Mouse (Mus musculus): ENCODE measurements around the gene Defb23. TPM values are rescaled to one million over a fixed set of nuclear protein-coding genes. Genes with fewer than 3 reads are reported as not detected.

Gene Defb23
- total and polyA plus RNA-seq, 2 experiments: not detected

DNA sequence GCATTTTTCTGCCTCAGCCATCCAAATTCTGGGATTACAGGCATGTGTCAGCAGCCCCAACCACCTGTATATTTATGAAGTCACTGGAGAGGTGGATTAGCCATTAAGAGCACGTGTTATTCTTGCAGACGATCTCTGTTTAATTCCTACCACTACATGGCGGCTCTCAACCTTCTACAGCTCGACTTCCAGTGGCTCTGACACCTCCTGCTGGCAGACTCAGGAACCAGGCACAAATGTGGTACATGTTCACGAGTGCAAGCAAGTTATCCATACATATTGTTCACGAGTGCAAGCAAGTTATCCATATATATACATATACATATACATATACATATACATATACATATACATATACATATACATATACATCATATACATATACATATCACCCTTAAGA, 28.7 kb upstream of the Defb23 start:
- Histone ChIP-seq H3K4me3 (ENCODE audit: insufficient read depth, low read depth, low read length) (no peak overlapping the region), H3K79me2 (ENCODE audit: control insufficient read depth, insufficient read depth, low read length) (no peaks in the 10 kb centered on the region), H3K27ac (replicated peaks; ENCODE audit: insufficient read depth, low read depth, low read length) (no peak overlapping the region), H3K27me3 (ENCODE audit: control insufficient read depth, insufficient read depth, low read length) (no peaks in the 10 kb centered on the region), H3K4me1 (ENCODE audit: control insufficient read depth, insufficient read depth, low read length) (no peaks in the 10 kb centered on the region), H3K36me3 (ENCODE audit: control insufficient read depth, insufficient read depth, low read length) (no peaks in the 10 kb centered on the region), H3K9ac (ENCODE audit: low read depth, low read length) (no peak overlapping the region)
- 74% methylated on average over 6 of the region's 6 CpGs for WGBS
- no peak for DNase-seq (ENCODE audit: extremely low read depth, low read depth, low spot score)
- TF ChIP-seq CTCF (IDR thresholded peaks at IDR 0.05; ENCODE audit: low read depth, low read length) (no peak), POLR2A (IDR thresholded peaks at IDR 0.05; ENCODE audit: extremely low read depth, insufficient read depth, low read length) (no peak)

- Histone ChIP-seq H3K27me3 (ENCODE audit: control insufficient read depth, insufficient read depth, low read length) (no peaks in the 10 kb centered on the region), H3K79me2 (ENCODE audit: control insufficient read depth, insufficient read depth, low read length) (no peaks in the 10 kb centered on the region), H3K27ac (replicated peaks; ENCODE audit: insufficient read depth, low read depth, low read length) (no peak within 1 kb of the TSS), H3K36me3 (ENCODE audit: control insufficient read depth, insufficient read depth, low read length) (no peaks in the 10 kb centered on the region), H3K9ac (ENCODE audit: low read depth, low read length) (no peak within 1 kb of the TSS), H3K4me1 (ENCODE audit: control insufficient read depth, insufficient read depth, low read length) (no peaks in the 10 kb centered on the region), H3K4me3 (ENCODE audit: insufficient read depth, low read depth, low read length) (no peak within 1 kb of the TSS)
- TF ChIP-seq POLR2A (IDR thresholded peaks at IDR 0.05; ENCODE audit: extremely low read depth, insufficient read depth, low read length) (no peak), CTCF (IDR thresholded peaks at IDR 0.05; ENCODE audit: low read depth, low read length) (no peak)
- no peak for DNase-seq (ENCODE audit: extremely low read depth, low read depth, low spot score)
Observed at GRCm38 (mm10) chr2:152490038-152490437, 25.6 kb upstream of the Defb23 start, which contains the start of gene Defb22. Gene Defb22, minus strand, starts transcription at chr2:152490138.

DNA sequence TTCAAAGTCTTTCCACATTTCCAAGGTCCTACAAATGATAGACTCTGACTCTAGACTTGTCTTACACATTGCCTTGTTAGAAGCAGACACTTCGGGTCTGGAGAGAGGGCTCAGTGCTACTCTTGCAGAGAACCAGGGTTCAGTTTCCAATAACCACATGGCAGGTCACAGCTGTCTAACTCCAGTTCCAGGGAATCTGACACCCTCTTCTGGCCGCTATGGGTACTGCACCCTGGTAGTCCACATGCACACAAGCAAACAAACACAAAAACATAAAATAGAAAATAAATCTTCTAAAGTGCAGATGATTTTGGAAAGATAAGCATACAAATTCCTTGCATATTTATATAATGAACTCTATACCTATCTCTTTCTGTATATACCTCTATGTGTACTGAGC, 22.6 kb upstream of the Defb23 start:
- TF ChIP-seq CTCF (IDR thresholded peaks at IDR 0.05; ENCODE audit: low read depth, low read length) (peak; percentile 13; the same call in 1 of the 2 replicates), POLR2A (IDR thresholded peaks at IDR 0.05; ENCODE audit: extremely low read depth, insufficient read depth, low read length) (no peak)
- DNase-seq (ENCODE audit: extremely low read depth, low read depth, low spot score): no peak
- no peaks in the 10 kb centered on the region for H3K79me2 ChIP-seq (ENCODE audit: control insufficient read depth, insufficient read depth, low read length)
- H3K9ac ChIP-seq (ENCODE audit: low read depth, low read length): no peak overlapping the region
- no peaks in the 10 kb centered on the region for H3K27me3 ChIP-seq (ENCODE audit: control insufficient read depth, insufficient read depth, low read length)
- no peaks in the 10 kb centered on the region for H3K36me3 ChIP-seq (ENCODE audit: control insufficient read depth, insufficient read depth, low read length)
- no peak overlapping the region for H3K4me3 ChIP-seq (ENCODE audit: insufficient read depth, low read depth, low read length)
- no peaks in the 10 kb centered on the region for H3K4me1 ChIP-seq (ENCODE audit: control insufficient read depth, insufficient read depth, low read length)
- WGBS: 72% methylated on average over 2 of the region's 2 CpGs
- H3K27ac ChIP-seq (replicated peaks; ENCODE audit: insufficient read depth, low read depth, low read length): no peak overlapping the region

DNA sequence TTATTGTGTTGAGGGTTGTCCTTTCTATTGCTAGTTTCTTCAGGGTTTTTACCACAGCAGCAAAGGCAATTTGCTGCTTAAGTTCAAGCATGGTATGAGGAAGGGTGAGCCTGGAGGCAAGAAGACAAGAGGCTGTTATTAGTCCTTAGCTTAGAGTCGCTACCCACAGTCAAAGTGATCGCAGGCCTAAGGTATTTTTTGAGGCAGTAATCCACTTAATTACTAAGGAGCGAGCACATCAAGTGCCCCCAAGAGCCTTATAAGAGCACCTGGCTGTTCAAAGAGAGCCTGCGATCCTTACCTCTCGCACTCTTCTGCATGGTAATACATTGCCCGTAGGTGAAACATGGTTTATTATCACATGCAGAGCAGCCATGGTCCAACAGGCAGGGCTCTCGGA, 17.3 kb upstream of the Defb23 start:
- no peak overlapping the region for H3K4me3 ChIP-seq (ENCODE audit: insufficient read depth, low read depth, low read length)
- no peaks in the 10 kb centered on the region for H3K27me3 ChIP-seq (ENCODE audit: control insufficient read depth, insufficient read depth, low read length)
- no peak for TF ChIP-seq CTCF (IDR thresholded peaks at IDR 0.05; ENCODE audit: low read depth, low read length)
- no peak for TF ChIP-seq POLR2A (IDR thresholded peaks at IDR 0.05; ENCODE audit: extremely low read depth, insufficient read depth, low read length)
- no peak overlapping the region for H3K27ac ChIP-seq (replicated peaks; ENCODE audit: insufficient read depth, low read depth, low read length)
- no peaks in the 10 kb centered on the region for H3K36me3 ChIP-seq (ENCODE audit: control insufficient read depth, insufficient read depth, low read length)
- no peaks in the 10 kb centered on the region for H3K79me2 ChIP-seq (ENCODE audit: control insufficient read depth, insufficient read depth, low read length)
- 92% methylated on average over 7 of the region's 7 CpGs for WGBS
- H3K9ac ChIP-seq (ENCODE audit: low read depth, low read length): no peak overlapping the region
- no peaks in the 10 kb centered on the region for H3K4me1 ChIP-seq (ENCODE audit: control insufficient read depth, insufficient read depth, low read length)
- no peak for DNase-seq (ENCODE audit: extremely low read depth, low read depth, low spot score)

DNA sequence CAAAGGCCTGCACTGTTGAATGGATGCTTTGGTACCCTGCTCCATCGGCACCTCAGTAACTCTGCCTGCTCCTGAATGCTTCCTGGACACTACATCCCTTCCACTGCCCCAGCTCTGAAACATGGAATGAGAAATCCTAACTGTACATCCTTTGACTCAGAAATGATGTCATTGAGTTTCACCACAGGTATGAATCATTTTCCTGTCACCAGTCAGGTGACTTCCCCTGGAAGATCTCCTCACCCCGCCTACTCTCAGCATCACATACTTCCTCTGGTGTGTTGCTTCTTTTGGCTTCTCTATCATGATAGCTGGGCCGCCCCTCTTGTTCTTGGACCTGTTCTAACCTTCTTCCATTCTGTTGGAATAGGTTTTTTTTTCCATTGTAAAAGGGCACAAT, 16.5 kb upstream of the Defb23 start:
- Histone ChIP-seq H3K4me1 (ENCODE audit: control insufficient read depth, insufficient read depth, low read length) (no peaks in the 10 kb centered on the region), H3K36me3 (ENCODE audit: control insufficient read depth, insufficient read depth, low read length) (no peaks in the 10 kb centered on the region), H3K27ac (replicated peaks; ENCODE audit: insufficient read depth, low read depth, low read length) (no peak overlapping the region), H3K4me3 (ENCODE audit: insufficient read depth, low read depth, low read length) (no peak overlapping the region), H3K79me2 (ENCODE audit: control insufficient read depth, insufficient read depth, low read length) (no peaks in the 10 kb centered on the region), H3K27me3 (ENCODE audit: control insufficient read depth, insufficient read depth, low read length) (no peaks in the 10 kb centered on the region), H3K9ac (ENCODE audit: low read depth, low read length) (no peak overlapping the region)
- no peak for DNase-seq (ENCODE audit: extremely low read depth, low read depth, low spot score)
- no peak for TF ChIP-seq CTCF (IDR thresholded peaks at IDR 0.05; ENCODE audit: low read depth, low read length)
- no peak for TF ChIP-seq POLR2A (IDR thresholded peaks at IDR 0.05; ENCODE audit: extremely low read depth, insufficient read depth, low read length)
- WGBS: 82% methylated on average over 3 of the region's 3 CpGs

GRCm38 (mm10) chr2:152476763-152477162, 12.3 kb upstream of the Defb23 start, which contains the start of gene Defb20:
Gene Defb20, plus strand, starts transcription at chr2:152477063.
- no peak for TF ChIP-seq CTCF (IDR thresholded peaks at IDR 0.05; ENCODE audit: low read depth, low read length)
- no peak for TF ChIP-seq POLR2A (IDR thresholded peaks at IDR 0.05; ENCODE audit: extremely low read depth, insufficient read depth, low read length)
- Histone ChIP-seq H3K4me3 (ENCODE audit: insufficient read depth, low read depth, low read length) (no peak within 1 kb of the TSS), H3K36me3 (ENCODE audit: control insufficient read depth, insufficient read depth, low read length) (no peaks in the 10 kb centered on the region), H3K27ac (replicated peaks; ENCODE audit: insufficient read depth, low read depth, low read length) (no peak within 1 kb of the TSS), H3K27me3 (ENCODE audit: control insufficient read depth, insufficient read depth, low read length) (no peaks in the 10 kb centered on the region), H3K9ac (ENCODE audit: low read depth, low read length) (no peak within 1 kb of the TSS), H3K4me1 (ENCODE audit: control insufficient read depth, insufficient read depth, low read length) (no peaks in the 10 kb centered on the region), H3K79me2 (ENCODE audit: control insufficient read depth, insufficient read depth, low read length) (no peaks in the 10 kb centered on the region)
- no peak for DNase-seq (ENCODE audit: extremely low read depth, low read depth, low spot score)
- WGBS: 56% methylated on average over 2 of the region's 2 CpGs
